Mouse (Mus musculus): ENCODE measurements around the gene Lect2. TPM values are rescaled to one million over a fixed set of nuclear protein-coding genes. Genes with fewer than 3 reads are reported as not detected.

Lect2 gene
- total RNA-seq, 2 experiments from 2014 or later: not detected

DNA sequence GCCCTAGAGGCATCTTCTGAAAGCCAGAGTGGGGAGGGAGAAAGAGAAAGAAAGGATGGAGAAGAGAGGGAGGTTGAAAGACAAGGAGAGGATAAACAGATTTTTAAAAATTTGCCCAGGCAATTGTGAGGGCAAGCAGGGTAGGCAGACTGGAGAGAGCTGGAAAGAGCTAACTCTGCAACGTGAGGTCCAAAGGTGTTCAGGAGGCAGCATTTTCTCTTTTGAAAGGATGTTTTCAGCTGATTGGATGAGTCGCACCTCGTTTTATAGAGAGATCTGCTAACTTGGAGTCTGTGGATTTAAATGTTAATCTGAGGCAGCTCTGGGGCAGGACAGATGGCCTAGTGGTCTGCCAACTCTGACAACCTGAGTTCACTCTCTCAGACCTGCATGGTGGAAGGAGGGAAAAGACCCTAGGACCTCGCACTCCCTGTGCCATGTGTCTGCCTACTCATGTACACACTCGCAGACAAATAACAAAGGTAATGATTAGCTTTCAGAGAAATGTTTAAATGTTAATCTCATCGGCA lies 11.6 kb upstream of the Lect2 start:
- no peak for DNase-seq (ENCODE audit: low spot score in 2 of 2)
- intact Hi-C loops (cut with DNase I): loop anchor here (5.0 to 10.0 kb wide), 3 partner anchors 83 to 705 kb away; no protein-coding TSS in a partner anchor

DNA sequence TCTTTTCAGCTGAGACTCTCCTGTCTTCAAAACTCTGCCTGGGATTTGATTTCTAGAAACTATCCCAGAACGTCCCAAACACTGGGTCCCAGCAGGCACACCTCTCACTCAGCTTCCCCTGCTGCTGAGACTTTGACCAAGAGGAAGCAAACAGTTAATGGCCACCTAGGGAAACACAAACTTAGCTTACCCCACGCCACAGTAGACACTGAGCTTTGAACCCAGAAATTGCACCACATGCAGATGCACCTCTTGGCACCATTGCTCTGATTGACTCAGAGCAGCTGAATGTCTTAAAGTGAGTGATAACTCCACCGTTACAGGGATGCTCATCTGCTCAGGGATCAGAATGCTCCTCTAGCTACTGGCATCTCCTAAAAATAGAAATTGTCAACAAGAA lies 10.5 kb upstream of the Lect2 start:
- intact Hi-C loops (cut with DNase I): loop anchor here (5.0 to 10.0 kb wide), 3 partner anchors 82 to 706 kb away; no protein-coding TSS in a partner anchor
- DNase-seq (ENCODE audit: low spot score in 2 of 2): no peak

DNA sequence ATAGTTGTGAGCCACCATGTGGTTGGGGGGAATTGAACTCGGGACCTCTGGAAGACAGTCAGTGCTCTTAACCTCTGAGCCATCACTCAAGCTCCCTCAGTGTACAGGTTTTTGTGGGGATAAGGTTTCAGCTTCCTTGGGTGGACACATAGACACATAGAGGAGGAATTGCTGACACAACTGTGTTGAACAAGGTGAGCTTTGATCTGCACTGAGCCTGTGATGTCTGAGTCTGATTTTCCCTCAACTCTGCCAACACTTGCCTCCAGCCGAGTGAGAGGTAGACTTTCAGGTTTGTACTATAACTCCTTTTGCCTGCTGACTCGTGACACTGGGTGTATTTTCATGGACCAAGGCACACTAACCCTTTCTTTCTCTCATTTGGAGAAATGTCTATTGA lies 8.4 kb upstream of the Lect2 start:
- no peak for DNase-seq (ENCODE audit: low spot score in 2 of 2)
- intact Hi-C loops (cut with DNase I): loop anchor here (5.0 to 10.0 kb wide), 3 partner anchors 79 to 708 kb away; no protein-coding TSS in a partner anchor

DNA sequence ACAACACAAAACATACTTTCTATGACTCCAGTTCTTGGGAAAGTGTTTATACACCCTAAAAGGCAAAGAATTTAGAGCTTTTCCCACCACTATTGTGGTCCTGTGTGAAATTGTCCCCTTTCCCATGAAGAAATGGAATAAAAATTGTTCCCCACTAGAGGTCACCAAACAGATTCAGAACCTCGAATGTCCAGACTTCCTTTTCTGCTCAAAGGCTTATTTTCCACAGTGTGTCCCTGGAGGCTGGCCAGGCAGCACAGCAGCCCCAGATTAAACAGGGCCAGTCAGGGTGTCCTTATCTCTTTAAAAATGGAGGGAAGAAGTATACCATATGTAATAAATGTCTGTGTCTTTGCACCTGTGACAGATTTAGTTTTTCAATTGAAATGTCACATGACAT lies 7.7 kb upstream of the Lect2 start:
- DNase-seq (ENCODE audit: low spot score in 2 of 2): no peak

DNA sequence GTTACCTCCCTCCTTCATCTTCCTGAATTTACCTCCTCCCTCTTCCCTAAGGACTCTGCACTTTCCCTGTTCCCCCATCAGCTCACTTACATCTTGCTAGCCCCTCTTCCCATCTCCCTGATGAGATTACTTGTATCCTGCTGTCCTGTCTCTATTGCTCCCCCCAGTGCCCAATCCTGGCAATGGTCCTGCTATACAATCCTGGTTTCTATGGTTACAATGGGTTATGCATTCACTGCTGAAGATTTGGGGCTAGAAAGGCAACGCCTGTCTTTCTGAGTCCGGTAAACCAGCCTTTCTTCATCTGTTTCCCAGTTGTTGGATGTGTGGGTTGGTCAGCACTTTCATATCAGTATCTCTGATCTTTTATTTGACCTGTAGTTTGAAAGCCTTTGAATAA lies 6.1 kb upstream of the Lect2 start:
- intact Hi-C loops (cut with DNase I): loop anchor here (10.0 kb wide), 1 partner anchor 710 kb away; no protein-coding TSS in a partner anchor
- peak in 1 of 2 experiments; percentile 34 for DNase-seq (ENCODE audit: low spot score in 2 of 2)

More for the DNA sequence above, 7.7 kb upstream of the Lect2 start:
- intact Hi-C loops (cut with DNase I): loop anchor here (5.0 to 10.0 kb wide), 3 partner anchors 79 to 709 kb away; no protein-coding TSS in a partner anchor

DNA sequence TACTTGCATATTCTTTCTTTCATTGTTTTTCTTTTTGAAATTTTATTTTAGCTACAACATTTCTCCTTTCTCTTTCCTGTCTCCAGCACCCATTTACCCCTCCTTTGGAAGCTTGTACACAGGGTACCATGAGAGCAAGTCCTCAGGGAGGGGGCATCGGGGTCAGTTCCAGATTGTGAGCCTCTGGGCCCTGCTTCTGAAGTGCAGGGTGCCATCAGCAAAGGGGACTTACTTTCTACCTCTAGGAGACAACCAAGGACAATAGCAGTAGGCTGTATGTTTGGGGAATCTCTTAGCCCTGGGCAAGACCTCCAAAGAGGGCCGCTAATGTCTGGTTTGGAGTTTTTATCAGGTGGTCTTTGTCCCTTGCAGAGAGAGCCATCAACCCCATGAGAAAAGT lies 5.6 kb upstream of the Lect2 start:
- DNase-seq (ENCODE audit: low spot score in 2 of 2): no peak
- intact Hi-C loops (cut with DNase I): loop anchor here (10.0 kb wide), 1 partner anchor 711 kb away; no protein-coding TSS in a partner anchor

DNA sequence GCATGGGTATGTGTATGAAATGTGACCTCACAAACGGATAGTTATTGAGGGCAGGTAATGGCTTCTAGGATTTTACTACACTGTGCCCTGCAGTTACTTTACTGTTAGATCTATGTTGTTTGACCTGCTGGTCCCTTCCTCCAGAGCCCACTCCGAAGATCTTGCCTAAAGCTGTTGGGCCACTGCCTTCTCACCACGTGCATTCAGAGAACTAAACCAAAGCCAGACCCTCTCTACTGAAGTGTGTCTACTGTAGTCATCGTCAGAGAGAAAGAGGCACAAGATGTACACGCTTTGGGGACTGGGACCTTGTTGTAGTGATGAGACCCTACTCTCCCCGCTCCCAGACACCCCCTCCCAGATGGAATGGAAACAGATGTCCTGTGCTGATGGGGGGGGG lies 3.4 kb upstream of the Lect2 start:
- intact Hi-C loops (cut with DNase I): loop anchor here (10.0 kb wide), 1 partner anchor 713 kb away; no protein-coding TSS in a partner anchor

DNA sequence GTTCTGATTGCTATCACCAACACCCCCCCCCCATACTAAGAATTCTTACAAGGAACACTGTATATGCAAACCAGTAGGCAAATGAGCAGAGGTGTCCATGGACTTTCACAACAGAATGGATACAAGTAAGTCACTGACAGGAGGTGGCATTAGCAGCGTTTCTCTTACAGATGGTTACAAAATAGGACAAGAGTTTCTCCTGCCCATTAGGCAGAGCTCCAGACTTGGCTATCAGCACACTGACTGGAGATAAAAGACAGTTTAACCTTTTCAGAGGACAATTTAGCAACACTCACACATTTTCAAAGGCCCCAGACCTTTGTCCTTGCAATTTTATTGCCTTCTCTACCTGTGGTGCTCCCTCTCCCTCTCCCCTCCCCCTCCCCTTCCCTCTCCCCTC lies 2.3 kb upstream of the Lect2 start:
- intact Hi-C loops (cut with DNase I): loop anchor here (10.0 kb wide), 1 partner anchor 714 kb away; no protein-coding TSS in a partner anchor

More for the DNA sequence above, 3.4 kb upstream of the Lect2 start:
- no peak for DNase-seq (ENCODE audit: low spot score in 2 of 2)

DNA sequence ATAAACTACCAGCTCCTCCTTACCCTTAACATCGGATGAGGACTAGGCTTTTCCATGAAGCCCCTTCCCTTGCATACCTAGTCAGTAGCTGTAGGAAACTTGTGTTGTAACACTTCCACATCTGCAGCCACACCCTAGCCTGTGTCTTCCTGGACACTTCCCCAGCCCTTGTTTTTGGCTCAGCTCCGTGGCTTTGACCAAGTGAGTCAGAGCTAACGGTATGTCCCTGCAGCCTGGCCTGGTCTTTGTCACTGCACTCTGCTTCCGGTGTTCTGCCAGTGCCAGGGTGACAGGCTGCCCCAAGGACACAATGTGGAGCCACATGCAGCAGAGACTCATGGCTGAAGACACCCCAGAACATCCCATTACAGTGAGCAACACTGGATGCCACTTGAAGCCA lies 1.1 kb upstream of the Lect2 start:
- intact Hi-C loops (cut with DNase I): no loop called here
- no peak for DNase-seq (ENCODE audit: low spot score in 2 of 2)

More for the DNA sequence above, 2.3 kb upstream of the Lect2 start:
- DNase-seq (ENCODE audit: low spot score in 2 of 2): no peak

DNA sequence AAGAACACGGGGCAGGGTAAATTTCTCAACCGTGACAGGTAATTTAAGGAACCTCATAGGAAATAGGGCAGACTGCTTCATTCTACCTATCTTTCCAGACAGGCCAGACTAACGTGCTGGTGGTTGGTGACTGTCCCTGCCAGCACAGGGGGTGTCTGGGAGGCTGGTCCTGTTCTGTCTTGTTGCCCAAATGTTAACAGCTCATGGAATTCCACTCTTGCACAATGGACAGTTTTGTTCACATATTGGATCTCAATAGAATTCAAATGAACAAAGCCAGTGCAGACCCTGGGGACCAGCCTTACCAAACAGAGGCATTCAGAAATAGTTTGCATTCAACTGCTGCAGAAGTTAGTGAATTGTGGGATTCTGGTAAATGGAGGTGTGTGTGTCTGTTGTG lies 3.3 kb downstream of the Lect2 start:
- no peak for DNase-seq (ENCODE audit: low spot score in 2 of 2)
- intact Hi-C loops (cut with DNase I): no loop called here

DNA sequence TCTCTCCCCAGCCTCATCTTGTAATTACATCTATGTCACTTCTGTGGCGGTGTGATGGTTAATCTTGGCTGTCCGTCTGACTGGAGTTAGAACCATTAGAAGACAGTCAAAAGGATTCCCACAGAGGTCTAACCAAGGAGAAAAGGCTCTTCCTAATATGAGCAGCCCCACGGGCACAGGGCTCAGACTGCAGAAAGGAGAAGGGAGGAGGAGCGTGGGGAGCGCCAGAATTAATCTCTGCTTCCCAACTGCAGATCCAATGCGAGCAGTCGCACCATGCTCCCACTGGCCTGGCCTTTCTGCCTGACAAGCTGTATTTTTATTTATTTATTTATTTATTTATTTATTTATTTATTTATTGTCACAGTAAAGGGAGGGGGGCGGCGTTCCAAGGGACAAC lies 4.5 kb downstream of the Lect2 start:
- intact Hi-C loops (cut with DNase I): no loop called here
- DNase-seq (ENCODE audit: low spot score in 2 of 2): no peak

DNA sequence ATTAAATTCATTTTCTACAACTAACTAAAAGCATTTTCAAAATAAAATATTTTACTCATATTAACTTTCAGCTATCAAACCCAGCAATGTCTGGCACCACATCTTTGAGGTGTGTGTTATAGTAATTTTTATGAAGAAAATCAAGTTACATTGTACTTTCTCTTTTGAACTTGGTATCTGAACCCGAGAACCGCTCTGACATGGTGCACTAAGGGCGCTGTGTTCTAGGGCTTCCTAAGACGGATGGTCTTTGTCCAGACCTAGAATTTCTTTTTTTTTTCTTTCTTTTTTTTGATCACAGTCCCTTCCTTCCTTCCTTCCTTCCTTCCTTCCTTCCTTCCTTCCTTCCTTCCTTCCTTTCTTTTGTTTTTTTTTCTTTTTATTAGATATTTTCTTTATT lies 8.5 kb downstream of the Lect2 start:
- intact Hi-C loops (cut with DNase I): no loop called here
- no peak for DNase-seq (ENCODE audit: low spot score in 2 of 2)

DNA sequence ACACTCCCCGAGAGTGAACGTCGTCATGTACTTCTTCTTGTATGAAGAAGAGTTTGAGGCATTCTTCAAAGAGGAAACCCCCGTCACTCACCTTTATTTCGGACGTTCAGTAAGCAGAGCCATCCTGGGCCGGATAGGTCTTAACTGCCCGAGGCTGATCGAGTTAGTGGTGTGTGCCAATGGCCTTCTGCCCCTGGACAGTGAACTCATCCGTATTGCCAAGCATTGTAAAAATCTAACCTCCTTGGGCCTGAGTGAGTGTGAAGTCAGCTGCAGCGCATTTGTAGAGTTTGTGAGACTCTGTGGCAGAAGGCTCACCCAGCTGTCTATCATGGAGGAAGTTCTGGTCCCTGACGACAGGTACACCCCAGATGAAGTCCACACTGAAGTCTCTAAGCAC lies 11.3 kb downstream of the Lect2 start:
- DNase-seq (ENCODE audit: low spot score in 2 of 2): no peak
- intact Hi-C loops (cut with DNase I): no loop called here

DNA sequence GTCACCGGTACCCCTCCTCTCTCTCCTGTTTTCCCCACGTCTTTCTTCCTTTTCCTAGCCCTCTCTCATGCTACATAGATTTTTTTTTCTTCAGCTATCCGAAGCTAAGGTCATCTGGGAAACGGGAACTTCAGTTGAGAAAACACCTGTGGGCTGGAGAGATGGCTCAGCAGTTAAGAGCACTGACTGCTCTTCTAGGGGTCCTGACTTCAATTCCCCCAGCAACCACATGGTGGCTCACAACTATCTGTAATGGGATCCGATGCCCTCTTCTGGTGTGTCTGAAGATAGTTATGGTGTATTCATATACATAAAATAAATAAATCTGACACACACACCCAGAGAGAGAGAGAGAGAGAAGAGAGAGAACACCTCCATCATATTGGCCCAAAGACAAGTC lies 12.7 kb downstream of the Lect2 start:
- DNase-seq (ENCODE audit: low spot score in 2 of 2): no peak
- intact Hi-C loops (cut with DNase I): no loop called here

DNA sequence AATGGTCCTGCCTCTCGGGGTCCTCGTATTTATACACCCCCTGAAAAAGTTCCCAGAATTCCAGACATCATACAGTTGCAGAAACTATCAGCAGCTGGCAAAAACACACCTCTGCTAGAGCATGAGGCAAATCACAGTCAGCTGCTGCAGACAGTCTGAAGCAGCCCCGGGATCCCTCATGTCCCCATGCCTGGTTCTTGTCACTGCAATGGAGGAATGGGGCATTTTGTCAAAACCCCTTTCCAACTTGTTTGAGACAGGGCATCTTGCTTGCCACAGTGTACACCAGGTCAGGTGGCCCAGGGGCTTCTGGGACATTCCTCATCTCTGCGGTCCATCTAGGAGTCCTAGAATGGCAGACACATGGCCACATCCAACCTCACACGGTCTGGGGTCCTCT lies 13.4 kb downstream of the Lect2 start:
- intact Hi-C loops (cut with DNase I): no loop called here
- DNase-seq (ENCODE audit: low spot score in 2 of 2): no peak

DNA sequence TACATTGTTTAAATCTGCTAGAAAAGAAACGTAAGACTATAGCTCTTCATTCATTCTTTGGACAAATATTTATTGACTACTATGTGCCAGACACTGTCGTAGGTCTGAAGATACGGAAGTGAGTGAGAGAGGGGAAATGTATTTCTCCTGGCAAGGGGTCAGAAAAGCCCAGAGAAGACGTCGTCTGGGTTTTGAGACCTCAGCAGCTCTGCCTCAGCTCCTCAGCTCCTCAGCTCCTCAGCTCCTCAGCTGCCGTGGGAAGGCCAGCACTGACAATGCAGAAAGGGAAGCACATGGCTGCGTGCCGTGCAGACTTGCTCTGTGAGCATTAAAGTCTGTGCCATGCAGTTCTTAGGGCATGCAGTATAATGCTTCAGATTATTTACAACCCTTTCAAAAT lies 18.6 kb downstream of the Lect2 start:
- DNase-seq (ENCODE audit: low spot score in 2 of 2): no peak
- intact Hi-C loops (cut with DNase I): no loop called here

DNA sequence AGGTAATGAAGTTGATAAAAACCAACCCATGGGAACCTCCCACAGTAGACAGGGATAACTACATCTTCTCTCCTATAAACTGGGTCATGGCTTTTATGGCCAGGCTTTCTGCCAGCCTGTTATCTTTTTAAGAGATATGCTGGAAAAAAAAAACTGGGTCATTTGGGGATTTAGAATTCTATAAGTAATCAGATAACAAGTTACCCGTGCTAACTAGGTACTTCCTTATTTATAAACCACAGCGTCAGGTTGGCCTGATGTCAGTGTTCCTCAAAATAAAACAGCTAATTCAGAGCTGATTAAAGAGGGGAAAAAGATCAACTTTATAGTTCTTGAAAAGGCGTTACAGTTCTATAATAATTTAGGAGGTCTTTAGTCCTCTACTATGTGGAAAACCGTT lies 19.3 kb downstream of the Lect2 start:
- intact Hi-C loops (cut with DNase I): no loop called here

DNA sequence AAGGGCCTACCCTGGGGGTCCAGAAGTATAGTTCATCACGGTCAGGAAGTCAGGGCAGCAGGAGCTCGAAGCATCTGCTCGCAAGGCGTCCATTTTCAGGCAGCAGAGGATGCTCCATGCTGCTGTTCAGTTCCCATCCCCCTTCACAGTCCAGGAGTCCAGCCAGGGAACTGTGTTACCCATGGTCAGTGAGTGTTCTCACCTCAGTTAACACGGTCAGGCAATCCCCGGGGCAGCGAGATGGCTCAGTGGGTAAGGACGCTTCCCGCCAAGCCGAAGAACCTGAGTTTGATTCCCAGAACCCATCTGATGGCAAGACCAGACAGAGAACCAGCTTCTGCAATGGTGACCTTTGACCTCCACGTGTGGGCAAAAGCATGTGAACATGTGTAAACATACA lies 20.0 kb downstream of the Lect2 start:
- DNase-seq (ENCODE audit: low spot score in 2 of 2): no peak
- intact Hi-C loops (cut with DNase I): no loop called here

More for the DNA sequence above, 19.3 kb downstream of the Lect2 start:
- no peak for DNase-seq (ENCODE audit: low spot score in 2 of 2)

DNA sequence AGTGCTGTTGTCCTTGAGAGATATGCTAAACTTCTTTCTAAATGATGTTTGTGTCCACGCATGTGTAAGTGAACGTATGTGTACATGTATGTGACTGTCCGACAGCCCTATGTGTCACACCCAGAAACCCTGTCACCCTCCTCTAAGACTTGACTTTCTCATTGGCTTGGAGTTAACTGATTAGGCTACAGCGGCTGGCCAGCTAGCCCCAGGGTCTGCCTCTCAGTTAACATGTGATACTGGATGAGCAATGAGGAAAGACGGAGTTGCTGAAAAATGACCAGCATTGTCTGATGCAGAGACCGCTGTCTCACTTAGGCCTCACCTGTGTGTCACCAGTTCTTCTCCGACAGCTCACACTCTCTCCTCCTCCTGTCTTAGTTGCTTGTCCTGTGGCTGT lies 20.5 kb downstream of the Lect2 start:
- intact Hi-C loops (cut with DNase I): no loop called here
- DNase-seq (ENCODE audit: low spot score in 2 of 2): no peak

DNA sequence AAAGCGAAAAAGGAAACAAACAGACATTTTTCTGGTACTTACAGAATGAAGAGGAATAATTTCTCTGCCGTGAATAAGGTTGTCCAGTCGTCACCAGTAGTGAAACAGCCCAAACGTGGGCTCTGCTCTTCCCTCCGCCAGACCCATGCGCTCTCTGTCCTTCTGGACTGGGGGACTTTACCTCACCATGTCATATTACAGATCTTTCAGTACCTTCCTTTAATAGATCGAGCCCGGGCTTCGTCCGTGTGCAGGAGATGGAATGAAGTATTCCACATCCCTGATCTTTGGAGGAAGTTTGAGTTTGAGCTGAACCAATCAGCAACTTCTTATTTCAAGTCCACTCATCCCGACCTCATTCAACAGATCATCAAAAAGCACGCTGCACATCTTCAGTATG lies 21.4 kb downstream of the Lect2 start:
- intact Hi-C loops (cut with DNase I): no loop called here
- no peak for DNase-seq (ENCODE audit: low spot score in 2 of 2)

DNA sequence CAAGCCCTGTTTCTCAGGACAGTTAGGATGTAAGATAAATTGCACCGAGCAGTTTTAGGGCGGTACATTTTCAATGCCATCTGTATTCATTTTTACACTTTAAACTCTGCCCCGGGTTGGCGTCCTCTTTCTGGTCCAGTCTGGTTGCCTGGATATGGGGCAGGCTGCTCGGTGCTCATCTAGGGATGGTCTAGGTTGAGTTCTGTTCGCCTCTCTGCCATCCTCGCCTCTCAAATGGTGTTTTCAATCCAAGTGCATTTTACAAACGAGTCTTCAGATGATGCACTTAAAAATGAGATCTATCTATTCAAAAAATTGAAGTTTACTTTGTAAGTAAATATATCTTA lies 25.5 kb downstream of the Lect2 start:
- intact Hi-C loops (cut with DNase I): no loop called here
- DNase-seq (ENCODE audit: low spot score in 2 of 2): no peak
